Mouse (Mus musculus): ENCODE data around the gene Stim1.

- TF ChIP-seq POLR2A (IDR thresholded peaks at IDR 0.05; ENCODE audit: insufficient read depth, low read depth, low read length) (no peak), CTCF (IDR thresholded peaks at IDR 0.05; ENCODE audit: insufficient read depth, low read depth, low read length) (no peak)
Observed at GRCm38 (mm10) chr7:102312840-102313534, 45.4 kb downstream of the Stim1 start.

Data from olfactory bulb, adult 2 months (tissue).